In genomic region chr5:143255131-143255519, GRCm38 (mm10) we compare ENCODE assay signal across 11 mouse cellular contexts. TPM values are rescaled to one million over a fixed set of nuclear protein-coding genes. Genes with fewer than 3 reads are reported as not detected.
A peak's percentile ranks its signal among the peaks of the same experiment; 100 is the strongest.
DNase-seq lines count a peak whose midpoint lies in the region; ATAC-seq lines count a peak whose summit lies in the region.
"Had no signal": no experiment of that assay in that cellular context is flagged by ENCODE, and none has a peak within 500 bp of the region (broad histone marks: within the 10 kb centered on the region; RNA-seq: fewer than 3 reads in every experiment).

No protein-coding gene starts in this region.

- no peak for DNase-seq in heart, postnatal 4 days
- DNase-seq in lung, adult 18-20 months = no peak
- peak; percentile 18 for DNase-seq in R1 (ENCODE audit: low read depth, low spot score)
- DNase-seq in spleen, postnatal 10 days (ENCODE audit: low spot score in 2 of 2) = no peak
- DNase-seq: heart, adult 2 months had no signal

- peak overlapping the region; percentile 47; the same call in 1 of the 2 replicates for H3K4me3 ChIP-seq in heart, embryonic 15.5 days
- H3K4me3 ChIP-seq in lung, embryonic 15.5 days = peak overlapping the region; percentile 37; the same call in 1 of the 2 replicates
- H3K4me3 ChIP-seq: heart, adult 2 months had no signal

- H3K36me3 ChIP-seq in heart, embryonic 15.5 days = peaks cover 11% of the 10 kb centered on the region
- H3K36me3 ChIP-seq in lung, embryonic 15.5 days = peaks cover 5% of the 10 kb centered on the region; the same call in 1 of the 2 replicates

- H3K4me2 ChIP-seq in heart, embryonic 15.5 days = no peak overlapping the region
- peak overlapping the region; percentile 77; the same call in 1 of the 2 replicates for H3K4me2 ChIP-seq in lung, embryonic 15.5 days

- no peak overlapping the region for H3K27ac ChIP-seq in heart, embryonic 15.5 days
- no peak overlapping the region for H3K27ac ChIP-seq in lung, embryonic 15.5 days
- H3K27ac ChIP-seq: heart, adult 2 months had no signal

- H3K4me1 ChIP-seq in heart, embryonic 15.5 days (replicated peaks) = peaks cover 25% of the 10 kb centered on the region
- H3K4me1 ChIP-seq in lung, embryonic 15.5 days = peaks cover 22% of the 10 kb centered on the region

- 37% methylated on average over 24 of the region's 24 CpGs for WGBS in heart, embryonic 15.5 days
- 24% methylated on average over 24 of the region's 24 CpGs for WGBS in lung, embryonic 15.5 days

- H3K9me3 ChIP-seq in heart, embryonic 15.5 days (replicated peaks) = no peaks in the 10 kb centered on the region
- no peaks in the 10 kb centered on the region for H3K9me3 ChIP-seq in lung, embryonic 15.5 days

- H3K27me3 ChIP-seq in heart, embryonic 15.5 days = peaks cover 89% of the 10 kb centered on the region
- peaks cover 80% of the 10 kb centered on the region for H3K27me3 ChIP-seq in lung, embryonic 15.5 days

- H3K9ac ChIP-seq in heart, embryonic 15.5 days = no peak overlapping the region
- no peak overlapping the region for H3K9ac ChIP-seq in lung, embryonic 15.5 days

- no peak for ATAC-seq in heart, embryonic 15.5 days (replicated peaks; ENCODE audit: insufficient number of reproducible peaks, insufficient read depth, low FRiP score, low read depth)
- ATAC-seq in lung, embryonic 15.5 days (ENCODE audit: borderline replicate concordance, extremely low read depth, low FRiP score, low TSS enrichment) = no peak
- peak; percentile 6; the same call in 1 of the 2 replicates for ATAC-seq in granulocyte monocyte progenitor cell, adult 5-6 weeks (replicated peaks; ENCODE audit: poor library complexity, severe bottlenecking)

RNA-seq across cellular contexts. Expression of gene Zfp316, which starts 14.7 kb away (rescaled TPM):
- 2.2 and 2.8 TPM in 2 replicates for polyA plus RNA-seq in heart, embryonic 15.5 days (2015; fragmentation: Nextera tagmentation; extraction: Ambion mirVana)
- 1 to 10 TPM; 5.1 to 6.2 TPM for total RNA-seq in heart, postnatal 4 days (2021)
- 2.8 and 3.1 TPM in 2 replicates for polyA plus RNA-seq in lung, embryonic 15.5 days (2015; fragmentation: Nextera tagmentation; extraction: Ambion mirVana)
- 2.8 and 3.5 TPM in 2 replicates for total RNA-seq in granulocyte monocyte progenitor cell, adult 5-6 weeks (2014; fragmentation: Nextera tagmentation)
- 2.7 and 3.5 TPM in 2 replicates for total RNA-seq in granulocyte monocyte progenitor cell, adult 5-6 weeks (2017)

RNA-seq across cellular contexts. Expression of gene Zfp12, which starts 20.2 kb away (rescaled TPM):
- polyA plus RNA-seq in heart, embryonic 15.5 days (2015; fragmentation: Nextera tagmentation; extraction: Ambion mirVana) = 6.1 and 8.8 TPM in 2 replicates
- total RNA-seq in heart, postnatal 4 days (2021) = 10 to 100 TPM; 10.4 to 10.8 TPM
- polyA plus RNA-seq in lung, embryonic 15.5 days (2015; fragmentation: Nextera tagmentation; extraction: Ambion mirVana) = 13.6 and 15.0 TPM in 2 replicates
- 7.6 and 8.6 TPM in 2 replicates for total RNA-seq in granulocyte monocyte progenitor cell, adult 5-6 weeks (2014; fragmentation: Nextera tagmentation)
- total RNA-seq in granulocyte monocyte progenitor cell, adult 5-6 weeks (2017) = 10.6 and 12.6 TPM in 2 replicates

RNA-seq across cellular contexts. Expression of gene Spdye4a, which starts 28.4 kb away (rescaled TPM):
- not detected in 2 replicates for polyA plus RNA-seq in heart, embryonic 15.5 days (2015; fragmentation: Nextera tagmentation; extraction: Ambion mirVana)
- not detected for total RNA-seq in heart, postnatal 4 days (2021)
- not detected in 2 replicates for polyA plus RNA-seq in lung, embryonic 15.5 days (2015; fragmentation: Nextera tagmentation; extraction: Ambion mirVana)
- total RNA-seq in granulocyte monocyte progenitor cell, adult 5-6 weeks (2014; fragmentation: Nextera tagmentation) = not detected in 2 replicates
- not detected in 2 replicates for total RNA-seq in granulocyte monocyte progenitor cell, adult 5-6 weeks (2017)
- total RNA-seq: heart, adult 2 months; megakaryocyte-erythroid progenitor cell, adult 5-6 weeks had no signal
- polyA plus RNA-seq: cortical plate, adult 2 months; limb, embryonic 11.5 days had no signal

RNA-seq across cellular contexts. Expression of gene Zfp853, which starts 38.3 kb away (rescaled TPM):
- not detected in 2 replicates for polyA plus RNA-seq in heart, embryonic 15.5 days (2015; fragmentation: Nextera tagmentation; extraction: Ambion mirVana)
- total RNA-seq in heart, postnatal 4 days (2021) = under 1 TPM; 0.31 to 0.47 TPM
- polyA plus RNA-seq in lung, embryonic 15.5 days (2015; fragmentation: Nextera tagmentation; extraction: Ambion mirVana) = not detected in 2 replicates
- total RNA-seq in granulocyte monocyte progenitor cell, adult 5-6 weeks (2014; fragmentation: Nextera tagmentation) = not detected in 2 replicates
- not detected in 2 replicates for total RNA-seq in granulocyte monocyte progenitor cell, adult 5-6 weeks (2017)
- total RNA-seq: megakaryocyte-erythroid progenitor cell, adult 5-6 weeks had no signal
